Mouse (Mus musculus): ENCODE results near the gene Olfr1101. TPM values are rescaled to one million over a fixed set of nuclear protein-coding genes. Genes with fewer than 3 reads are reported as not detected.

Gene Olfr1101
- not detected in 2 replicates for polyA plus RNA-seq (2015; fragmentation: Nextera tagmentation; extraction: Ambion mirVana)

DNA sequence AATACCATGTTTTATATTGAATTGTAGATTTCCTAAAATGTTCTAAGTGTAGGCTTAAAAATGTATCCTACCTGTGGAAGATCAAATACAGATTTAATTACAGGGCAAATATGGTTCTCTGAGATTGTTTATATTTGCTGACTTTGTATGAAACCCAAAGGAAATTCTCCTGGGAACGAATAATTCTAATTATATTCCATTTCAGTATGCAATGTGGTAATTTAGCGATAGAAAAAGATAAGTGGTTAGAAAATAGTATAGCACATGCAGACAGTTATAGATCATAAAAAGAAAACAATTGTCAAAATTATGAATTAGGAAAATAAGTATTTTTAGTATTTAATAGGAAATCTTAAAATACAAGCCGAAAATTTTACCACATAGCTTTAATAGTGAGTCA, at the start of gene Olfr1101:
Gene Olfr1101, minus strand, starts transcription at position 101 of the 400 bp plus-strand sequence.

DNA sequence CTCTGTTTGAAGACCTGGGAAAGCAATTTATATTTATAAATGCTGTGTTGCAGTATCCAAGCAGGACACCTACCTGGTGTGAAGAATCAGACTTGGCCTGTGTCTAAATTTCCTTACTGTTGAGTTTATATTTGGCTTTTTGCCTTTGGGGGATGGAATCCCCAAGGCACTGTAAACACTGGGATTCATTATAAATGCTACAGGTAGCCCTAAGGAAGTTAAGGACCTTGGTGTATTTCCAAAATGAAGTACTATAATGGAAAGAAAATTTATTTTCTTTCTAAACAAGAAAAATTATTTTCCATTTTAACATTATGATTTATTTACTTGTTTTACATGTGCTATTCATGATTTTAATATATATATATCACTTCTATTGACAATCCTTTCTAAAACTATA, 45.4 kb upstream of the Olfr1101 start, which contains the start of gene Olfr1105:
Gene Olfr1105, minus strand, starts transcription at position 101 of the 400 bp plus-strand sequence.

GRCm38 (mm10) chr2:87026980-87027379, 36.0 kb upstream of the Olfr1101 start, which contains the start of gene Olfr1104:
Gene Olfr1104 (minus strand): TSS chr2:87027080.

GRCm38 (mm10) chr2:86998098-86998497, 7.1 kb upstream of the Olfr1101 start, which contains the start of gene Olfr1102:
Gene Olfr1102 (plus strand): TSS chr2:86998398.

DNA sequence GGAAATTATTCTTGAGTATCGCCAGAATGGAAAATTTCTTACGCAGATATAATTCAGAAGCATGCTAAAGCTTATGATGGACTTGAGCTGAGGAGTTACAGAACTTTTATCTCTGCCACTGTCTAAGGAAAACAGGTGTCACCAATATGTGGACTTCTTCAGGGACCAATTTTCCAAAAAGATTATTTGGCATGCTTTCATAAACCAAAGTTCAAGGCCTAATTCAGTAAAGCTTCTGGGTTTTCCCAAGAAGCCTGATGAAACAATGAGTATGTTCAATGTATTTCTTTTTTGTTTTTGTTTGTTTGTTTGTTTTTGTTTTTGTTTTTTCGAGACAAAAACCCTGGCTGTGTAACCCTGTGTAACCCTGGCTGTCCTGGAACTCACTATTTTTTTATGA, 11.2 kb downstream of the Olfr1101 start, which contains the start of gene Olfr1100:
Gene Olfr1100, minus strand, starts transcription at position 101 of the 400 bp plus-strand sequence.

DNA sequence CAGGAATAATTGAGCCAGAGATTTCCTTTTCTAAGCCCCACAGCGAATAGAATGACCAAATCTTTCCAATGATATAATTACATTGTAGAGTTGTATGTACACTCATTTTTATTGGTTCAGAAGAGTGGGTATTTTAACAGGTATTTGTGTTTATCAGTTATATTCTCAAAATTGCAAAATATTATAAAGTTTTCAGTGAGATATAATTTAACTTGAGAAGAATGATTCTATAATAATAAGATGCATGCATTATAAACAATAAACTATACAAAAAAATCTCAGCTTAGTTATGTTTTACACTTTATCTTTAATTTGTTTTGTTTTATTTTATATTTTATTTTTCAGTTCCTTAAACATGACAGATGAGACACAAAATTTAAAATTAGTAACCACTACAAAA, 30.4 kb downstream of the Olfr1101 start, which contains the start of gene Olfr1099:
Gene Olfr1099, minus strand, starts transcription at position 101 of the 400 bp plus-strand sequence.

Other genes with a start within 250 kb of the Olfr1101 start
- not detected in 2 replicates for gene Olfr1090, start 232.2 kb downstream of the Olfr1101 start, polyA plus RNA-seq (2015; fragmentation: Nextera tagmentation; extraction: Ambion mirVana)
- not detected in 2 replicates for gene Olfr1093, start 208.7 kb downstream of the Olfr1101 start, polyA plus RNA-seq (2015; fragmentation: Nextera tagmentation; extraction: Ambion mirVana)
- not detected in 2 replicates for gene Olfr141, start 181.2 kb downstream of the Olfr1101 start, polyA plus RNA-seq (2015; fragmentation: Nextera tagmentation; extraction: Ambion mirVana)
- gene Olfr1094, start 166.6 kb downstream of the Olfr1101 start, polyA plus RNA-seq (2015; fragmentation: Nextera tagmentation; extraction: Ambion mirVana) = not detected in 2 replicates
- gene Olfr1095, start 139.5 kb downstream of the Olfr1101 start, polyA plus RNA-seq (2015; fragmentation: Nextera tagmentation; extraction: Ambion mirVana) = not detected in 2 replicates
- gene Gm13723, start 116.4 kb downstream of the Olfr1101 start, polyA plus RNA-seq (2015; fragmentation: Nextera tagmentation; extraction: Ambion mirVana) = not detected in 2 replicates
- not detected in 2 replicates for gene Olfr1097, start 99.0 kb downstream of the Olfr1101 start, polyA plus RNA-seq (2015; fragmentation: Nextera tagmentation; extraction: Ambion mirVana)
- gene Olfr1098, start 66.7 kb downstream of the Olfr1101 start, polyA plus RNA-seq (2015; fragmentation: Nextera tagmentation; extraction: Ambion mirVana) = not detected in 2 replicates
- not detected in 2 replicates for gene Olfr1099, start 30.5 kb downstream of the Olfr1101 start, polyA plus RNA-seq (2015; fragmentation: Nextera tagmentation; extraction: Ambion mirVana)
- not detected in 2 replicates for gene Olfr1100, start 11.3 kb downstream of the Olfr1101 start, polyA plus RNA-seq (2015; fragmentation: Nextera tagmentation; extraction: Ambion mirVana)
- gene Olfr1102, start 7.2 kb upstream of the Olfr1101 start, polyA plus RNA-seq (2015; fragmentation: Nextera tagmentation; extraction: Ambion mirVana) = not detected in 2 replicates
- not detected in 2 replicates for gene Olfr1104, start 35.9 kb upstream of the Olfr1101 start, polyA plus RNA-seq (2015; fragmentation: Nextera tagmentation; extraction: Ambion mirVana)
- gene Olfr1105, start 45.3 kb upstream of the Olfr1101 start, polyA plus RNA-seq (2015; fragmentation: Nextera tagmentation; extraction: Ambion mirVana) = not detected in 2 replicates
- gene Olfr1106, start 61.1 kb upstream of the Olfr1101 start, polyA plus RNA-seq (2015; fragmentation: Nextera tagmentation; extraction: Ambion mirVana) = not detected in 2 replicates
- not detected in 2 replicates for gene Olfr1107, start 84.6 kb upstream of the Olfr1101 start, polyA plus RNA-seq (2015; fragmentation: Nextera tagmentation; extraction: Ambion mirVana)
- not detected in 2 replicates for gene Olfr1109, start 104.8 kb upstream of the Olfr1101 start, polyA plus RNA-seq (2015; fragmentation: Nextera tagmentation; extraction: Ambion mirVana)
- gene Olfr259, start 123.3 kb upstream of the Olfr1101 start, polyA plus RNA-seq (2015; fragmentation: Nextera tagmentation; extraction: Ambion mirVana) = not detected in 2 replicates
- gene Olfr1110, start 149.1 kb upstream of the Olfr1101 start, polyA plus RNA-seq (2015; fragmentation: Nextera tagmentation; extraction: Ambion mirVana) = not detected in 2 replicates
- gene Olfr1111, start 161.4 kb upstream of the Olfr1101 start, polyA plus RNA-seq (2015; fragmentation: Nextera tagmentation; extraction: Ambion mirVana) = not detected in 2 replicates
- gene Olfr1112, start 196.6 kb upstream of the Olfr1101 start, polyA plus RNA-seq (2015; fragmentation: Nextera tagmentation; extraction: Ambion mirVana) = not detected in 2 replicates
- gene Olfr1113, start 217.7 kb upstream of the Olfr1101 start, polyA plus RNA-seq (2015; fragmentation: Nextera tagmentation; extraction: Ambion mirVana) = not detected in 2 replicates

Measured in adrenal gland, postnatal 0 days (tissue).